Mouse (Mus musculus) forebrain, embryonic 14.5 days (tissue): ENCODE measurements at regions not wholly inside any gene's neighbourhood (a gene's known extent, or its start where the extent isn't known, plus 50 kb on each side); places are given as distances from the start of the nearest gene placed in this dataset.
A peak's percentile ranks its signal among the peaks of the same experiment; 100 is the strongest.

Experiments used
- ATAC-seq: fragments of 200-750 bp; cut with Nextera tagmentation; 2 replicates; pipeline ENCODE4 v1.8.0; 2017; ENCODE audit warnings: mild to moderate bottlenecking, moderate library complexity
- DNase-seq: peaks from one replicate; pipeline ENCODE4 v3.0.0-alpha.2; 2015; ENCODE audit warnings: low spot score
- H3K27ac ChIP-seq: fragments of 300-500 bp; sonication (generic); 2 replicates; pipeline ENCODE4 v1.5.1; 2014; ENCODE audit warnings: low read depth, mild to moderate bottlenecking, control low read depth, low read length, moderate library complexity
- H3K27me3 ChIP-seq: fragments of 300-500 bp; sonication (generic); replicated peaks from 2 replicates; pipeline ENCODE4 v1.6.1; 2014; ENCODE audit warnings: low read length, control low read depth, mixed read lengths; ENCODE audit not compliant: control insufficient read depth, insufficient read depth
- H3K36me3 ChIP-seq: fragments of 300-500 bp; sonication (generic); 2 replicates; pipeline ENCODE4 v1.6.1; 2014; ENCODE audit warnings: low read length, control low read depth; ENCODE audit not compliant: control insufficient read depth, insufficient read depth
- H3K4me1 ChIP-seq: fragments of 300-500 bp; sonication (generic); 2 replicates; pipeline ENCODE4 v1.6.1; 2014; ENCODE audit warnings: antibody characterized with exemption, low read length, control low read depth; ENCODE audit not compliant: control insufficient read depth, insufficient read depth
- H3K4me2 ChIP-seq: fragments of 300-500 bp; sonication (generic); 2 replicates; pipeline ENCODE4 v1.6.1; 2014; ENCODE audit warnings: mild to moderate bottlenecking, control low read depth, low read length
- H3K4me3 ChIP-seq: fragments of 300-500 bp; sonication (generic); 2 replicates; pipeline ENCODE4 v1.5.1; 2014; ENCODE audit warnings: low read depth, low read length, control low read depth
- H3K9ac ChIP-seq: fragments of 300-500 bp; sonication (generic); 2 replicates; pipeline ENCODE4 v1.6.1; 2014; ENCODE audit warnings: mild to moderate bottlenecking, low read length, control low read depth, moderate library complexity
- H3K9me3 ChIP-seq: fragments of 300-500 bp; sonication (generic); replicated peaks from 2 replicates; pipeline ENCODE4 v1.6.1; 2016; ENCODE audit warnings: low read length, control low read depth, mixed read lengths; ENCODE audit not compliant: control insufficient read depth
- WGBS: fragments of 180-500 bp; shearing (Covaris S2); extraction: QIAGEN DNeasy Blood & Tissue Kit; methylation state at CpG from one replicate; pipeline ENCODE4 v1.1.7; 2014; 5-methylcytosine and 5-hydroxymethylcytosine counted together

GRCm38 (mm10) chr16:19876861-19877554, 105.8 kb downstream of the Klhl6 start:
- H3K27me3 ChIP-seq, result no peaks in the 10 kb centered on the region
- H3K4me3 ChIP-seq, result no peak overlapping the region
- no peak for DNase-seq
- no peaks in the 10 kb centered on the region for H3K4me1 ChIP-seq
- no peak overlapping the region for H3K4me2 ChIP-seq
- H3K27ac ChIP-seq, result no peak overlapping the region
- no peaks in the 10 kb centered on the region for H3K36me3 ChIP-seq
- H3K9me3 ChIP-seq, result no peaks in the 10 kb centered on the region
- no peak overlapping the region for H3K9ac ChIP-seq
- WGBS, result 62% methylated on average over 10 of the region's 10 CpGs
- ATAC-seq, result no peak

- no peak for ATAC-seq
- H3K4me1 ChIP-seq, result no peaks in the 10 kb centered on the region
- no peak overlapping the region for H3K4me2 ChIP-seq
- no peak overlapping the region for H3K27ac ChIP-seq
- WGBS, result 90% methylated on average over 3 of the region's 3 CpGs
- no peak overlapping the region for H3K4me3 ChIP-seq
- no peak for DNase-seq
- H3K9ac ChIP-seq, result no peak overlapping the region
- H3K27me3 ChIP-seq, result no peaks in the 10 kb centered on the region
- no peaks in the 10 kb centered on the region for H3K36me3 ChIP-seq
- no peaks in the 10 kb centered on the region for H3K9me3 ChIP-seq
Measured at GRCm38 (mm10) chr16:19882961-19883360, 99.9 kb downstream of the Klhl6 start.

DNA sequence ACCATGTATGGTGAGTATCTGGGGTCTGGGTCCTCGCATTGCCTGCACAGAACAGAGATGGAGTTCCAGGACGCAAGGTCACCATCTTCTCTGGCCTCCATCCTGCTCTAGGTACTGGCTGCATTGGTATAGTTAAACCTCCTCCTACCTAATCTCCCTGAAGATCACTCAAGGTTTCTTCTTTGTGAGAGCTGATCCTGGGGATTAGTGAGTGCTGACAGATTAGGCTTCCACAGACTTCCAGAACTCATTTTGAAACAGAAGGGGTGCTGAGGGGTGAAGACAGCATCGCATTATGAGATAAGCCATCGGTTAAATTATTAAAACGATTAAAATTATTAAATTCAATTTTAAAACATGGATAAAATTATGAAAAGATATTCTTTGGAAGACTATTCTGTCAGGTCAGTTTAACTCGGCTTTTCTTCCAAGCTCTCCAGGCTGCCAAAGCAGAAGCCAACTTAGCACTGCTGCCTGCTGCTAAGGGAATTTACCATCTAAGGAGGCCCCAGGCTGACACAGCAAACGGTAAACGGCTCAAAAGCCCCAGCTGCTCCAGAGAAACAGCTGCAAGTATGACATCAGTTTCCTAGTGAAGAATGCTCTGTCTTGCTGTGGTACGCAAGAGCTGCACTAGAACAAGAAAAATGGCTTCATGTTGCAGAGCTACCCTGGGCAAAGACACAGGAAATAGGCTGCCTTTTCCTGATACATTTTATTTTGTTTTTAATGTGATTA, 98.9 kb downstream of the Klhl6 start:
- no peaks in the 10 kb centered on the region for H3K9me3 ChIP-seq
- 53% methylated on average over 9 of the region's 9 CpGs for WGBS
- H3K4me3 ChIP-seq, result no peak overlapping the region
- H3K4me2 ChIP-seq, result no peak overlapping the region
- no peaks in the 10 kb centered on the region for H3K36me3 ChIP-seq
- no peak overlapping the region for H3K27ac ChIP-seq
- no peak overlapping the region for H3K9ac ChIP-seq
- H3K27me3 ChIP-seq, result no peaks in the 10 kb centered on the region
- ATAC-seq, result peak; percentile 32; the same call in 1 of the 2 replicates
- DNase-seq, result peak; percentile 50
- H3K4me1 ChIP-seq, result no peaks in the 10 kb centered on the region

- DNase-seq (no peak), ATAC-seq (no peak)
- Histone ChIP-seq H3K27ac (no peak overlapping the region), H3K4me2 (no peak overlapping the region), H3K4me3 (no peak overlapping the region), H3K9me3 (no peaks in the 10 kb centered on the region), H3K9ac (no peak overlapping the region), H3K4me1 (no peaks in the 10 kb centered on the region), H3K36me3 (no peaks in the 10 kb centered on the region), H3K27me3 (no peaks in the 10 kb centered on the region)
- 75% methylated on average over 6 of the region's 6 CpGs for WGBS
Measured at GRCm38 (mm10) chr16:19884535-19884934, 98.3 kb downstream of the Klhl6 start.

GRCm38 (mm10) chr16:19886596-19886995, 96.2 kb downstream of the Klhl6 start:
- H3K27ac ChIP-seq, result no peak overlapping the region
- H3K27me3 ChIP-seq, result no peaks in the 10 kb centered on the region
- DNase-seq, result no peak
- H3K9me3 ChIP-seq, result no peaks in the 10 kb centered on the region
- H3K36me3 ChIP-seq, result no peaks in the 10 kb centered on the region
- H3K4me3 ChIP-seq, result no peak overlapping the region
- no peak overlapping the region for H3K9ac ChIP-seq
- H3K4me2 ChIP-seq, result no peak overlapping the region
- no peaks in the 10 kb centered on the region for H3K4me1 ChIP-seq
- no peak for ATAC-seq

DNA sequence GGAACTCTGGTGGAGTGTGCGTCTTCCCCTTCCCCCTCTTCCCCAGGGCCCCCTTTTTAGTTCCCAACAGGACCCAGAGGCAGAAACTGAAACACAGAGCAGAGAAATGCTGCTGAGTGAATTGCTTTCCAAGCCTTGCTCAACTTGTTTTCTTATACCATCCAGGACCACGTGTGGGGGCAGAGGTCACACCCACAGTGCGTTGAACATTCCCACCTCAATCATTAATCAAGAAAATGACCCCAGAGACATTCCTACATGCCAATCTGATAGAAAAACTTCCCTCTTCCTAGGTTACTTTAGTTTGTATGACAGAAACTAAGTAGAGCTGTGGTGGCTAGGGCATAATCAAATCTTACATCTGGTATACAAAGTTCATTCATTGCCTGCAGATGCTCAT, 93.3 kb downstream of the Klhl6 start:
- ATAC-seq, result no peak
- Histone ChIP-seq H3K4me2 (no peak overlapping the region), H3K9ac (no peak overlapping the region), H3K36me3 (no peaks in the 10 kb centered on the region), H3K4me1 (no peaks in the 10 kb centered on the region), H3K27ac (no peak overlapping the region), H3K9me3 (no peaks in the 10 kb centered on the region), H3K27me3 (no peaks in the 10 kb centered on the region), H3K4me3 (no peak overlapping the region)
- DNase-seq, result no peak
- 79% methylated on average over 3 of the region's 3 CpGs for WGBS

- ATAC-seq (no peak), DNase-seq (no peak)
- no peaks in the 10 kb centered on the region for H3K4me1 ChIP-seq
- no peak overlapping the region for H3K9ac ChIP-seq
- no peak overlapping the region for H3K4me3 ChIP-seq
- WGBS, result 76% methylated on average over 3 of the region's 3 CpGs
- H3K9me3 ChIP-seq, result no peaks in the 10 kb centered on the region
- H3K27ac ChIP-seq, result no peak overlapping the region
- no peaks in the 10 kb centered on the region for H3K27me3 ChIP-seq
- H3K4me2 ChIP-seq, result no peak overlapping the region
- H3K36me3 ChIP-seq, result no peaks in the 10 kb centered on the region
Measured at GRCm38 (mm10) chr16:19891441-19891840, 91.4 kb downstream of the Klhl6 start.

GRCm38 (mm10) chr16:19894435-19894994, 88.3 kb downstream of the Klhl6 start:
- Histone ChIP-seq H3K27me3 (no peaks in the 10 kb centered on the region), H3K4me1 (no peaks in the 10 kb centered on the region), H3K4me2 (no peak overlapping the region), H3K4me3 (no peak overlapping the region), H3K9ac (no peak overlapping the region), H3K9me3 (no peaks in the 10 kb centered on the region), H3K27ac (no peak overlapping the region), H3K36me3 (no peaks in the 10 kb centered on the region)
- DNase-seq (no peak), ATAC-seq (no peak)
- WGBS, result 91% methylated on average over 9 of the region's 9 CpGs
